Mouse (Mus musculus) lung, postnatal 36 days (tissue): ENCODE measurements around the gene Rhoj.
A peak's percentile ranks its signal among the peaks of the same experiment; 100 is the strongest.

Experiments
- DNase-seq: peaks from one replicate; pipeline ENCODE4 v3.0.0; 2022; ENCODE audit warnings: mixed read lengths

Gene Rhoj

DNA sequence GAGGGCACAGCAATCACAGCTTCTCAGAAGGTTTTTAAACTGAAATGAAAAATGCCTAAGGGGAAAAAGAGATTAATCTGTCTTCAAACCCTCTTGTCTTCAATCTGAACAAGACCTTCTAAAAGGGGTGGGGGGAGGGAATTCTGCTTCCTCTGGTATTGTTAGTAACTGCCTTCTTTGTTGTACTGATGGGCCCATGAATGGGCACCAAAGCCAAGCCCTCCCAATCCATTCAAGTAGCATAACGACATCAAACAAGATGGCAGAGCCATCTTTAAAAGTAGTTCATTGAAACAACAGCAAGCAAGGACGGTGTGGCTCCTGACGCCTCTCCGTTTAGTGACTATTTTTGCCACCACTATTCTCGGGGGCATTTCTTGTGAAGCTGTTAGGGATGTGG lies 42.6 kb downstream of the Rhoj start:
- no peak for DNase-seq

DNA sequence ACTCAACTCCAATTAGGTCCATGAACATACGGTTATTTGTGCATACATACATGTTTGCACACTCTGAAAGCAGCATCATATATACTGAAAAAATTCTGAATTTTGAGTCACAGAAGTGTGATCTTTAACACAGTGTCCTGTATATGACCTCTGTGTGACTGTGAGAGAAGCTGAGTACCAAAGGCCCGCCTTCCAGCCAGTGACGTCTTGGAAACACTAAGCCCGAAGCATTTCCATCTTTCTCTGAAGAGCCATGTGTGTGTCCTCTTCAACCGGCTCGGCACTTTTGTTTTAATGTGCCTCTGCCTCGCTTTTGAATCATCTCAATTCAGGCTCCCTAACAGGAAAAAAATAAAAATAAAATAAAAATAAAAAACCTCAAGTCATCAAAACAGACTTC lies 43.7 kb downstream of the Rhoj start:
- DNase-seq: no peak

DNA sequence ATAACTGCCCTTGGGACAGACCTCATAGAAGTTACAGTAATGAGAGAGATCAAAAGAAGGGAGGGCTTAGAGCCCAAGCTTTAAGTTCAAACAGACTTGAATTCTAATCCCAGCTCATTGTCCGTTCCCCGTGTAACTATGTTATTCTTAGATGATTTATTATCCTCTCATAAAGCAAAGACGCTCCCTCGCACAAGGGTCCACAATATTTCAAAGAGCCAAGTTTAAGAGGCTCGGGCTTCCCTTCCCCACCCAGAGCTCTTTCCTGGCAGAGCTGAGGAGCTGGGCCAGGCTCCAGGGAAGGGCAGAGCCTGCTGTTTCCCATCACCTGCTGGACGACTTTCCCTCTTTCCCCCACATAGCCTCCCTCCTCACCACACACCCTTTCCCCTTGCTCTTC lies 44.3 kb downstream of the Rhoj start:
- peak; percentile 69 for DNase-seq

GRCm38 (mm10) chr12:75354354-75354753 lies 46.2 kb downstream of the Rhoj start:
- DNase-seq: peak; percentile 34

GRCm38 (mm10) chr12:75357781-75358180 lies 49.7 kb downstream of the Rhoj start:
- DNase-seq: no peak

- peak; percentile 68 for DNase-seq
Measured at GRCm38 (mm10) chr12:75358714-75359113, 50.6 kb downstream of the Rhoj start.

GRCm38 (mm10) chr12:75359500-75359899 lies 51.4 kb downstream of the Rhoj start:
- DNase-seq: peak; percentile 30

GRCm38 (mm10) chr12:75359921-75360482 lies 51.9 kb downstream of the Rhoj start:
- no peak for DNase-seq

- no peak for DNase-seq
Measured at GRCm38 (mm10) chr12:75362456-75362855, 54.3 kb downstream of the Rhoj start.

DNA sequence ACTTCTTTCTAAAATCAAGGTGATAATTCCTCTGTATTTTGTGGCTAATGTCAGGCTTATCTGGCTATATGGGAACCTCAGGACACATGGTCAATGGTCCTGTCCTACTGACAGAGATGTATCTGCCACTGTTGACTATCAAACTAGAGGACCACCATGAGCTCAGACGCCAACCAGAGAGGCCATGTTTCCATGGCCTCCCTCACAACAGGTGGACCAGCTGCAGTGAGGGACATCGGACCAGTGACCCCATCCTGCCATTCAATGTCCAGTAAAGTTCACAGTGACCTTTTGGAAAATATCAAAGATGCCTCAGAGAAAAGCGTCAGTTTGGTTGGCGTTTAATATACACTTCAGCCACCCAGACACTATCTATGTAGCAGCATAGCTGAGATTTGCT lies 56.3 kb downstream of the Rhoj start:
- DNase-seq: no peak

- DNase-seq: no peak
Measured at GRCm38 (mm10) chr12:75365621-75366124, 57.6 kb downstream of the Rhoj start.

DNA sequence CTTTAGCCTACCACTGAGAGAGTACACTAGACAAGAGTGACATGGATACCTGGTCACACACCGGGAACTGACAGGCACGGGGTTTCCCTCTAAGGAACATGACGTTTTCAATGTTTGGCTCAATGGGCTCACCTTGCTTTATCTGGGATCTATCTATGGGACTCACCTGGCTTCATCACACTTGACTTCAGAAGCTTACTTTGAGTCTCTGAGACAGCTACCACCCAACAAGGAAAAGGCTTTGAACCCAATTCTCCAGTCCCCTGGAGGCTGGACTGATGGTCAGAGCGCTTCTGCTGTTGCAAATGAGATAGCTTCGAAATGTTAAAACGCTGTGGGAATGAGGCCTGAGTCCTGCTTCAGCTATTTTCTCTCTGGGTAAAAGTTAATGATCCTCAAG lies 59.2 kb downstream of the Rhoj start:
- DNase-seq: no peak

- DNase-seq: no peak
Measured at GRCm38 (mm10) chr12:75368527-75368926, 60.4 kb downstream of the Rhoj start.

DNA sequence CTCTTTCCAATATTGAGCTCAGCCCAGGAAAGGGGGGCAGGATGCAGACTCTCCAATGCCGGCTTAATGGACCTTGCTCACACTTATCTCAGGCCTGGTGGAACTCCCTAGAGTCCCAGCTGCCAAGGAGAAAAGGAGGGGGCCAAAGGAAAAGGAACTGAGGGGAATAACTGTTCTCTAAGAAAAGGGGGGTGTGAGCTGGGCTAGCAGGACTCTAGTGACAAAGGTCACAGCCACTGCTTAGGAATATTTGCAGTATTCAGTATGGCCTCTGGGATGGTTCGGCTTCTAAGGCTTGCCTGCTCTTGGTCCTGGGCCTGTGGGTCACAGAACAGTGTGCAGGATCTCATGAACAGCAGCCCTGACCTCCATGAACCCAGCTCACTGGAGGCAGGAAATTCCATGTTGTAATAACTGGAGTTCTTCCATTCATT lies 61.3 kb downstream of the Rhoj start:
- peak; percentile 71 for DNase-seq

GRCm38 (mm10) chr12:75374437-75374836 lies 66.3 kb downstream of the Rhoj start:
- DNase-seq: no peak

DNA sequence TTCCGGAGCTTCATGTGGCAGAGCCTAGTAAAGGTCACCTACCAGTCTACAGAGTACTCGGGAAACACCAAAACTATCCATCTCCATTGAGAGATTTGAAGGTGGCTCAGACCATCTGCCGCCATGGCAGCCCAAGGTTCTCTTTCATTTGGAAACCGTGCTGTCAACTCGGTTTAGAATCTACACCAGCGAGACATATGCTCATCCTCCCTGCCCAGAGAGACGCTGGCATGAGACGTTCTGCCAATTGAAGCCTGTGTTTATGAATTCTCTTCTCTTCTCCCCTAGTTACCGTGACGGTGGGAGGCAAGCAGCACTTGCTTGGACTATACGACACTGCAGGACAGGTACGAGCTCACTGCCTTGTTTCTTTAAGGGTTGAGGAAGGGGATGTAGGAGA lies 66.9 kb downstream of the Rhoj start:
- DNase-seq: no peak

DNA sequence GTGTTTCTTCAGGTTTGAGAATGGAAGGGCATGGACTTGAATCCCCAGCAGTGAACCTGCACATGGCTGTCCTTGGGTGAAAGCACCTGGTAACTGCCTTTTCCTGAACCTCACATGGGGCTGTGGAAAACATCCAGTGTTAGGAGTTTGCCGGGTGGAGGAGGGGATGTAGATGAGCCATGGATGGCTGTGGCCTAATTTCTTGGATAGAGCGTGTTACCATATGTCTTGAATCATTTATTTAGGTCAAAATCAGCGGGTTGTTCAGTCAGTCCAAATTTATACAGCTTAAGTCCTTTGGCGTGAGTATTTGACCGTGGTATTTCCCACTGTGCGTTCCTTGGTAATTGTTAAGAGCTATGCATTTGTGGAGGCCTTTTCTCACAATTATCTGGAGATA lies 68.0 kb downstream of the Rhoj start:
- no peak for DNase-seq

DNA sequence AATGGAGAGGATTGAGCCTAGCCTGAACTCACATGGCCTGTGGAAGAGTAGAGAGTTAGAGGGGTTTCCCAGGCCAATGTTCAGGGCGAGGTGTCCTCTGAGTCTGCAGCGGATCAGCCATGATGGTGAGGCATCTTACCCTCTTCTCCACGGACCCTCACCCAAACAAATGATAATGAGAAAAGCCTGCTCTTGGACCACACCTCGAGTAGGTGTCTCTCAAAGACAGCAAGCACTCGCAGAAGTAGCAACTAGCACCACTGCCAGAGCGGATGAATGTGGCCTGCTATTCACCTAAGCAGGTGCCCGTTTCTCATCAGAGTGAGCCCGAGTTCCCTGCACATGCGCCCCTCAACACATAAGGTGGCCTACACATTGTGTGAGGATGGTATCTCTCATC lies 78.6 kb downstream of the Rhoj start:
- no peak for DNase-seq

- no peak for DNase-seq
Measured at GRCm38 (mm10) chr12:75387156-75387555, 79.0 kb downstream of the Rhoj start.

DNA sequence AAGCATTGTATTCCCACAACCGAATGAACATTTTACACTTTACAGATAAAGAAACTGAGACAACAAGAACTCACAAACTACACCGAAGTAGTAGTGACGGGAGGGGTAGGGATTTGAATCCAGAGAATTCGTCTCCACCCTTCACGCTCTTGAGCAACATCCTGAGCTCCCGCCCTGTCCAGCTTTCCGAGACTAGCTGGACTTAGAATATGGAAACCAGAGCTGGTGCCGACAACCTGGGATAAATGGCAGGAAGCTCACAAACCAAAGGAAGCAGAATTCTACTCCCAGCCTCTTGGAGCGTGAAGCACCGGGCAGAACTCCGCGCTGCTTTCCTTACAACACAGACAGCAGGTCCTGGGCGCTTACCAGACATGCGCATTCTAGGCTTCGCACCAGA lies 79.7 kb downstream of the Rhoj start:
- no peak for DNase-seq

- no peak for DNase-seq
Measured at GRCm38 (mm10) chr12:75388521-75388920, 80.4 kb downstream of the Rhoj start.

- DNase-seq: peak; percentile 51
Measured at GRCm38 (mm10) chr12:75389308-75390135, 81.4 kb downstream of the Rhoj start.

GRCm38 (mm10) chr12:75391526-75391925 lies 83.4 kb downstream of the Rhoj start:
- DNase-seq: no peak

GRCm38 (mm10) chr12:75394011-75394773 lies 86.1 kb downstream of the Rhoj start:
- DNase-seq: no peak
